Mouse (Mus musculus) adrenal gland, adult 2 months (tissue): ENCODE results near the gene Pim1. TPM values are rescaled to one million over a fixed set of nuclear protein-coding genes. Genes with fewer than 3 reads are reported as not detected.

Source experiments
- DNase-seq: peaks from one replicate; pipeline ENCODE4 v3.0.0; 2021
- polyA plus RNA-seq: library from polyadenylated mRNA; depleted of rRNA; stranded (reverse); fragments of >200 nt; gene quantifications from 2 replicates; pipeline ENCODE4 v1.2.3, GENCODE M21; 2012
- total RNA-seq, 2 experiments: library from RNA; stranded (reverse); gene quantifications; 2 replicates each; pipeline ENCODE4 v1.2.3; 2021

Pim1 gene
- total and polyA plus RNA-seq, 3 experiments, result 120 to 150 (median 124) TPM

GRCm38 (mm10) chr17:29465405-29466010, 25.0 kb upstream of the Pim1 start:
- DNase-seq, result peak; percentile 48

GRCm38 (mm10) chr17:29467030-29467429, 23.5 kb upstream of the Pim1 start:
- DNase-seq, result no peak

- no peak for DNase-seq
Observed at GRCm38 (mm10) chr17:29473466-29473865, 17.1 kb upstream of the Pim1 start.

- no peak for DNase-seq
Observed at GRCm38 (mm10) chr17:29474036-29474435, 16.5 kb upstream of the Pim1 start.

DNA sequence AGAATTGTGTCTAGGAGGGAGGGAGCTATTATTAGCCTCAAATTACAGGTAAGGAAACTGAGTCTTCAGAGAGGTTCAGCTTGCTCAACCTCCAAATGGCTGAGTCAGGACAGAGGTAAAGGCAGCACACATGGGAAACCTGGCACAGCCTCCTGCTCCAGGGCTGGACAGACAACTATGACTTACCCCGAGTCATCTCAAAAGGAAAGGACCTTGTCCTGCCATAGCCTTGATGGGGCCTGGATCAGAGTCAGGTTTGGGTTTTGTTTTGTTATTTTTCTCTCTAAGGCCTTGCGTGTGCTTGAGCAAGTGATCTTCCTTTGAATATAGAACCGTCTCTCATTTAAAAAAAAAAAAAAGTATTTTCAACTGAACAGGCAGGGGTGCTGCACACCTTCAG, 15.4 kb upstream of the Pim1 start:
- DNase-seq, result peak; percentile 80

DNA sequence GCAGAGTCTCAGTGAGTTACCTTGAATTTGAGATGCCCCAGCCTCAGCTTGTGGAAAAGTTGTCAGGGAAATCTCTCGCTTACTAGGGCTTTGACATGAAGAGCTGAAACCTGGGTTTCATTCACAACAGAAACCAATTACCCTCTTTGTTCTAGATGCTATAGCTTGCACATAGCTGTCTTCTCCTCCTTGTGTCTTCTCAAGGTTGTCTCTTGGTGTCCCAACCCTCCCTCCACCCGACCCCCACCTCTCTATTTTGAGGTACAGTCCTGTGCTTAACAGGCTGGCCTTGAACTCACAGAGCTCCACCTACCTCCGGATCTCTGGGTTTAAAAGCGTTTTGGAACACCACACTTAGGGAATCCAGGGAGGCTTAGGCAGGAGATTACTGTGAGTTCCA, 14.1 kb upstream of the Pim1 start:
- DNase-seq, result no peak

- DNase-seq, result no peak
Observed at GRCm38 (mm10) chr17:29477357-29477756, 13.2 kb upstream of the Pim1 start.

DNA sequence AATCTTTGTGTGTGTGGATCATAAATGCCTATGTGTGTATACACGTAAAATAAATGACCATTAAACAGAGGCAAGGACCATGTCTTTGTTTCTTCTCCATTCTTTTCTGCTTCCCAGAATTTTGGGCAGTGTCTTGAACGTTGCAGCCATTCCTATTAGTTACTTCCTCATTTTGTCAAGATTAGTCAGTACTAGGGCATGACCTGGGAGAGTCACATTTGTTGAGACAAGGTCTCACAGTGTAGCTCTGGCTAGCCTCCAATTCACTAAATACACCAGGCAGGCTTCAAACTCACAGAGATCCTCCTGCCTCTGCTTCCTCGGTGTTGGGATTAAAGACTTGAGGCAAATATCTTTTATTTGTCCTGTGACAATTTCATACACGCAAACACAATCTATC, 12.3 kb upstream of the Pim1 start:
- DNase-seq, result no peak

DNA sequence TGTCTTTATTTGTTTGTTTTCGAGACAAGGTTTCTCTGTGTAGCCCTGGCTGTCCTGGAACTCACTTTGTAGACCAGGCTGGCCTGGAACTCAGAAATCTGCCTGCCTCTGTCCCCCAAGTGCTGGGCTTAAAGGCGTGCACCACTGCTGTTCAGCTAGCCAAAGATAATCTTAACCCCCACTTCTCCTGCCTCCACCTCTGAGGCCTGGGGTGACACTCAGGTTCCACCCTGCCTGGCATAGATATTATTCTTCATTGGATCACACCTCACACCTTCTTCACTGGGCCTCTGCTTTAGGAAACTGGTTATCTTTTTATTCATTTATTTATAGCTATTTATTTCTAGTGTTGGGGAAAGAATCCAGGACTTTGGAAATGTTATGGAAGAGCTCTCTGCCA, 10.3 kb upstream of the Pim1 start:
- DNase-seq, result no peak

GRCm38 (mm10) chr17:29482632-29483031, 7.9 kb upstream of the Pim1 start:
- DNase-seq, result no peak

DNA sequence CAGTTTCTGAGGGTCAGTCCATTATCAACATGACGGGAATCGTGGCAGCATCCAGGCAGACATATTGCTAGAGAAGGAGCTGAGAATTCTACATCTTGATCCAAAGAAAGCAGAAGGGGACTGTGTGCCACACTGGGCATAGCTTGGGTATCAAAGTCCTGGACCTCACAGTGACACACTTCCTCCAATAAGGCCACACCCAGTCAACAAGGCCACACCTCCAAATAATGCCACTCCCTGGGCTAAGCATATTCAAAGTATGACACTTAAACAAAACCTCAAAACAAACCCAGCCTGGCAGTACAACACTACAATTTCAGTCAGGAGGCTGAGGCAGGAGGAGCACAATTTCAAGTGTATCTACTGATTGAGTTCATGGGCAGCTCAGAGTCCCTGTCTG, 7.3 kb upstream of the Pim1 start:
- DNase-seq, result no peak

- no peak for DNase-seq
Observed at GRCm38 (mm10) chr17:29484431-29484830, 6.1 kb upstream of the Pim1 start.

- DNase-seq, result peak; percentile 72
Observed at GRCm38 (mm10) chr17:29485336-29486233, 5.0 kb upstream of the Pim1 start.

GRCm38 (mm10) chr17:29488257-29488977, 2.1 kb upstream of the Pim1 start:
- DNase-seq, result no peak

DNA sequence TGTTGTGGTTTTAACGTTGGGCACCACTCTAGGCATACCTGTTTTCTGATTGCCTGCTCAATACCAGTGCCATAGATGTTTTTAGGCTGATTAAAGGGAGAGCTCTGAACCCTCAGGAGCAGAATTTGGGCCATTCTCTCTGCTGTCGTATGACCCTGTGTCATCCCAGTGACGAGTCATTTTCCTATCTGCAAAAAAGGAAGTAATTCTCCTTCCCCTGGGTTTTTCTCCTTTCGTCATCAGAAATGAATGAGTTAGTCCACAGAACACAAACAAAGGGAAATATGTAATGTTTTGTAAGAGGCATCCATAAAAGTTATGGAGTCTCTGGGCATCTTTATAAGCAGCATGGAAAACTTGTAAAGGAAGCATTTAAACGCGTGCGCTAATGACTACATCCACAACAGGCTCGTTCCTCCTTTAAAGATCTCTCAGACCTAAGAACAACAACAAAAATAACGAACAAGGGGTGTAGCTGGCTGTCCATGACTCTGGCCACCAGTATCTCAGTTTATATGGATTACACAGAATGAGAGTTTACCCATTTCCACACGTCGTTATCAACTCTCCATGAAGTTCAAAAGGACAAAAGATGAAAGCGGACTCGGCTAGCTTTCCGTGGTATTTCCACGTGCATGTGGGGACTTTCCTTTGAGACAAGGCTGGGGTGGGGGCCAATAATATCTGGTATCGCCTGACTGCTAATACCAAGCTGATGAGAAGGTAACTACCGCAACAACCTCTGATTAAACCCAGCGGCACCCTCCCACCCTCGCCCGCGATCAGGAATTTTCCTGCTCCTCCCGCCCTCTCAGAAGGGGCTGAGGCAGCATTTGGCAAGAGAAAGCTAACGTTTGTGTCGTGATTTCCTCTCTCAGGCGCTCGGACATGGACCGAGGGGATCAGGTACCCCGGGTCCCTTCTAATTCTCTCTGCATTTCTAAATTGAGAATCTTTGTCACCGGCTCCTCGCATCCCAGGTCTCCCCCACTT, 1.3 kb upstream of the Pim1 start:
- DNase-seq, result peak; percentile 81

DNA sequence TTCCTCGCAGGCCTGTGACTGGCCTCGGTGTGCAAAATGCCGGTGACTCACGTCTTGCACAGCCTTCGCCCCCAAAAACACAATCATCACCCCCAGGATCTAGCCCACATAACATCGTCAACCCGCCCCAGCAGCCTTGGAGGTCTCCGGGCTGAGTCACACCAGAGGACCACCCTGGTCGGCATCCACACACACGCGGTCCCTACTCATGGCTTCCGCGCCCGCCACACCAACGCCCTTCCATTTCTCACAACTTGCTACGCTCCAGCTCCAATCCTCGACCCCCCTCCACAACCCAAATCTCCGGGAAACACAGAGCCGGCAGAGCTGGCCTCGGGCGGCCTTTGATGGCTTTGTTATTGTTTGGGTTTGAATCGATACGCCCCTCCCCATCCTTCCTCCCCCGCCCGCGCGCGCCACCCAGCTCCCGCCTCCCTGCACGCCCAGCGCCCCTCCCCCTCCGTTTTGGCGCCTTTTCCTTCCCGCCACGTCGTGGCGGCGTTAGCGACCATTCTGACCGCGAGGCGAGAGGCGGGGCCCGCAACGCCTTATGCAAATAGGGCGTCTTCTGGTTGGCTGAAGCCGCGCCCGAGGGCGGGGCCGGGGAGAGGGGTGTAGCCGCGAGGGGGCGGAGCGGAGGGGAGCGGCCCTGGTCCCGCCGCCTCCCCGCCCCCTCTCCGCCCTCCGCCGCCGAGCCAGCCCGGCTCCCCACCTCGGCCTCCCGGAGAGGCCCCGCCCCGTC, 411 bp upstream of the Pim1 start:
- DNase-seq, result peak; percentile 100

- peak; percentile 91 for DNase-seq
Observed at GRCm38 (mm10) chr17:29491591-29492268, 1.2 kb downstream of the Pim1 start.

DNA sequence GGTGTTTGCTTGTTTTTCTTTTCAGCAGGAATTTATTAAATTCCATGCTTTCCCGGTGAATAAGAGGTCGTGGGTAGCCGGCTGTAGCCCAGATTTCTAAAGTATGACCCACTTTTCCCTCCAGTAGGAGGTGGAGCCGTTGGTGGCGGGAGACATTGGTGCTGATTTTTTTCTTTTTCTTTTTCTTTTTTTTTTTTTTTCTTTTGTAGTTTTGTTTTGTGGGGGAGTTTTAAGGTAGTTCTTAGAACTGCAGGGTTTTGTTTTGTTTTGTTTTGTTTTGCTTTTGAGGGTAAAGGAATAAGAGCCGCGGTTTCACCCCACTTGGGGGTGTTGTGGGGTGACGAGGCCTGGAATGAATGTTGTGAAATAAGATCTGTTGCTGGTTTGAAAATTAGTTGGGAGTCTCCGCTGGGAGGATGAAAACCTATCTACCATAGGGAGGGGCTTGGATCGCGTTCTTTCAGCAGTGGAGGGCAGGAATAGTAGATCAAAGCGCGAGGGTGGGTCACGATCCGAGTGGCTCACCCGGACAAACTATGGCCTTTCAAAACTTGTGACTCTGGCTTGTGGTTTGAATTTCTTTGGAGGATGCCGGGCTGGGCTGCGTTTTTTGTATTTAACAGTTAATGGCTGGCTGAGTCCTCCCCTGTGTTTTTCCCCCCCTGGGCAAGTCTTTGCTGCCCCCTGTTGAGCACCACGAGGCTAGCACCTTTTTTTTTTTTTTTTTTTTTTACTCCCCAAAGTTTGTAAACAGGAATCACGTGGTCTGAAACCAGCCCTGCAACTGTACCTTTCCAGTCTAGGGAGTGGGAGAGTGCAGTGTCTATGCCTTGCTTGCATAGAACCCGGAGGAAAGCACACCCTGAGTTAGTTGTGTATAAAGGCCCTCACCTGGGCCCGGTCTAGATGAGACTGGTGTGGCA, 2.0 kb downstream of the Pim1 start:
- DNase-seq, result peak; percentile 83

- no peak for DNase-seq
Observed at GRCm38 (mm10) chr17:29493461-29493980, 3.0 kb downstream of the Pim1 start.
